Mouse (Mus musculus) midbrain, embryonic 13.5 days (tissue): Measurements from ENCODE around the gene Itgb2. TPM values are rescaled to one million over a fixed set of nuclear protein-coding genes. Genes with fewer than 3 reads are reported as not detected.
A peak's percentile ranks its signal among the peaks of the same experiment; 100 is the strongest.

Experiments used
- ATAC-seq: fragments of 200-750 bp; cut with Nextera tagmentation; 2 replicates; pipeline ENCODE4 v1.8.0; 2017; ENCODE audit warnings: mild to moderate bottlenecking, moderate TSS enrichment, moderate library complexity
- H3K27ac ChIP-seq: fragments of 300-500 bp; sonication (generic); 2 replicates; pipeline ENCODE4 v1.5.1; 2015; ENCODE audit warnings: inconsistent platforms, mild to moderate bottlenecking, moderate library complexity
- H3K27me3 ChIP-seq: fragments of 300-500 bp; sonication (generic); 2 replicates; pipeline ENCODE4 v1.6.1; 2015; ENCODE audit warnings: mild to moderate bottlenecking, inconsistent platforms
- H3K36me3 ChIP-seq: fragments of 300-500 bp; sonication (generic); 2 replicates; pipeline ENCODE4 v1.6.1; 2015; ENCODE audit warnings: mild to moderate bottlenecking, inconsistent platforms
- H3K4me1 ChIP-seq: fragments of 300-500 bp; sonication (generic); replicated peaks from 2 replicates; pipeline ENCODE4 v1.6.1; 2015; ENCODE audit warnings: inconsistent platforms
- H3K4me2 ChIP-seq: fragments of 300-500 bp; sonication (generic); replicated peaks from 2 replicates; pipeline ENCODE4 v1.6.1; 2015; ENCODE audit warnings: moderate library complexity, mild to moderate bottlenecking, inconsistent platforms
- H3K4me3 ChIP-seq: fragments of 300-500 bp; sonication (generic); replicated peaks from 2 replicates; pipeline ENCODE4 v1.5.1; 2015; ENCODE audit warnings: mild to moderate bottlenecking, inconsistent platforms
- H3K9ac ChIP-seq: fragments of 300-500 bp; sonication (generic); replicated peaks from 2 replicates; pipeline ENCODE4 v1.6.1; 2015; ENCODE audit warnings: mild to moderate bottlenecking, inconsistent platforms
- H3K9me3 ChIP-seq: fragments of 300-500 bp; sonication (generic); 2 replicates; pipeline ENCODE4 v1.6.1; 2016; ENCODE audit warnings: mild to moderate bottlenecking, inconsistent platforms
- WGBS: fragments of 180-500 bp; shearing (Covaris S2); methylation state at CpG from one replicate; pipeline ENCODE4 v1.1.7; 2015; 5-methylcytosine and 5-hydroxymethylcytosine counted together
- polyA plus RNA-seq: library from polyadenylated mRNA; unstranded; fragments of >200 nt; fragmentation: Nextera tagmentation; extraction: Ambion mirVana; gene quantifications from 2 replicates; pipeline ENCODE4 v1.2.1, GENCODE M21; 2015

Itgb2 gene
- polyA plus RNA-seq, 1 experiment from 2014 or later, result 0.87 TPM

- Histone ChIP-seq H3K9ac (no peak overlapping the region), H3K4me2 (no peak overlapping the region), H3K4me1 (peaks cover 31% of the 10 kb centered on the region), H3K36me3 (no peaks in the 10 kb centered on the region), H3K27me3 (peaks cover 5% of the 10 kb centered on the region; the same call in 1 of the 2 replicates), H3K9me3 (no peaks in the 10 kb centered on the region), H3K27ac (no peak overlapping the region), H3K4me3 (no peak overlapping the region)
- 82% methylated on average over 3 of the region's 3 CpGs for WGBS
- ATAC-seq, result no peak
Observed at GRCm38 (mm10) chr10:77519191-77519590, 10.9 kb upstream of the Itgb2 start.

DNA sequence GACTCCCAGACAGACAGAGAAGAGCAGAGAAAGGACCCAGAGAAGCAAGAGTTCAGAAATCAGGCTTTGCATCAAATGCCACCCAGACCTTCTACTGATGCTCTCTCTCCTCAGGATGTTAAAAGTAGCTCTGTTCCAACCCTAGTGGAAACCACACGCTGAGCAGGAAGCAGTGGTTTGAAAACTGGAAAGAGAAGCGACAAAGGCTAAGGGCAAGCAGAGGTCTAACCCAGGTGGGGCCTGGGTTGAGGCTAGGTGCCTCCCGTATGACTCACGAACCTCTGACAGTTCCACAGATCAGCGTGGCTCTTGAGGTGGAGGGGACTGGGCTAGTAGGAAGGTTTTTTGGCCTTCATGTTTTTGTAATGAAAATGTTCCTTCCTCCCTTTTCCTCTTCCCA, 9.6 kb upstream of the Itgb2 start:
- H3K27me3 ChIP-seq, result peaks cover 5% of the 10 kb centered on the region; the same call in 1 of the 2 replicates
- no peaks in the 10 kb centered on the region for H3K36me3 ChIP-seq
- no peak overlapping the region for H3K9ac ChIP-seq
- no peak overlapping the region for H3K27ac ChIP-seq
- 87% methylated on average over 5 of the region's 5 CpGs for WGBS
- peaks cover 21% of the 10 kb centered on the region for H3K4me1 ChIP-seq
- H3K4me2 ChIP-seq, result no peak overlapping the region
- H3K4me3 ChIP-seq, result no peak overlapping the region
- no peaks in the 10 kb centered on the region for H3K9me3 ChIP-seq
- no peak for ATAC-seq

DNA sequence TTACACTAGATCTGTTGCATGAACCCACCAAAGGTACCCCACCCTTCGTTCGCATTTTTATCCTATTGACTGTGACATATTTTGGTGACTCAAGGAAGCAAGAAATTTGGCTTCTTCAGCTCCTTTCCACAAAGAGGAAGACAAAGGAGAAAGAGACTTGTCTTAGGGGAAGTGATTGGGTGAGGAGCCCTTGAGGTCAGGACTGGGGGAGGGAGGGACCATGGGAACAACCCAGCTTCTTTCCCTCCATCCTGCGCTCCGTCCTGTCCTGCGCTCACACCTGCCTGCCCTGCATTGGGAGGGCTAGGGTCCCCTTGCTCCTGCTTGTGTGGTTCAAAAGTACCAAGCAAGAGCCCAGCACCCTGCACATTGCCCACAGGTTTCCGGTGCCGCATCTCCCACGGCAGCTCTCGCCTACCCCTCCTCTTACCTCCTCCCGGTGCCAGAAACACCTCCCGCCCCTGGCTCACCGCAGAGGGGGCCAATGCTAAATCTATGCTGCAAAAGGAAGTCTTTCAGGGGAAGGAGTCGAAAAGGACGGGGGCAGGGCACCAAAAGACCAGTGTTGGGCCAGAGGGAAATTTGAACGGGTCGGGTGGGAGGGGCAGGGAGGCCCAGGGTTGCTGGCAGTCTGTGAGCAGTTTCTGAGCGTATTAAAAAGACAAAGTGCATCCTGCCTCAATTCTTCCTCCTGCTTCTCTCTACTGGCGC, 7.9 kb upstream of the Itgb2 start:
- WGBS, result 14% methylated on average over 18 of the region's 18 CpGs
- H3K4me2 ChIP-seq, result peak overlapping the region; percentile 60
- ATAC-seq, result peak; percentile 47
- H3K4me3 ChIP-seq, result peak overlapping the region; percentile 35
- H3K27ac ChIP-seq, result no peak overlapping the region
- peaks cover 5% of the 10 kb centered on the region; the same call in 1 of the 2 replicates for H3K27me3 ChIP-seq
- H3K9ac ChIP-seq, result peak overlapping the region; percentile 59
- H3K4me1 ChIP-seq, result peaks cover 11% of the 10 kb centered on the region
- H3K9me3 ChIP-seq, result no peaks in the 10 kb centered on the region
- no peaks in the 10 kb centered on the region for H3K36me3 ChIP-seq

GRCm38 (mm10) chr10:77522746-77523145, 7.3 kb upstream of the Itgb2 start:
- no peaks in the 10 kb centered on the region for H3K9me3 ChIP-seq
- peaks cover 8% of the 10 kb centered on the region for H3K4me1 ChIP-seq
- H3K27ac ChIP-seq, result no peak overlapping the region
- H3K4me2 ChIP-seq, result peak overlapping the region; percentile 60
- H3K27me3 ChIP-seq, result peaks cover 5% of the 10 kb centered on the region; the same call in 1 of the 2 replicates
- ATAC-seq, result no peak
- no peaks in the 10 kb centered on the region for H3K36me3 ChIP-seq
- peak overlapping the region; percentile 35 for H3K4me3 ChIP-seq
- 55% methylated on average over 12 of the region's 12 CpGs for WGBS
- H3K9ac ChIP-seq, result peak overlapping the region; percentile 59

DNA sequence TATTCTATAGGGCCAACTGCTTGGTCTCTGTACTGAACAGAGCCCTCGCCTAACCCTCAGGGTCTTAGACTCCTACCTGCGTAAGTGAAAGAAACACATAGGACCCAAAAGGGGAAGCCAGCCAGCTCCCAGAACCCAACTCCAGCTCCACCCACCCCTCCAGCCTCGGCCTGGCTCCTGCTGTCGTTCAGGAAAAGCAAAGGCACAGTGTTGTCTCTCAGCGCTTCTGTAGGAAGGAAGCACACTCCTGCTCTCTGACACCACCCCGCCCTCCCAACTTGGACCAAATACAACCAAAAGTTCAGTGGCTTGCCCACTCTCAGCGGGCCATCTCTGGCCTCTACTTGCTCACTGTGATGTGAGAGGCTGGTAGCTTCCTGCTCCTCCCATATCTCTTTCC, 6.7 kb upstream of the Itgb2 start:
- Histone ChIP-seq H3K4me2 (no peak overlapping the region), H3K36me3 (no peaks in the 10 kb centered on the region), H3K27ac (no peak overlapping the region), H3K4me3 (no peak overlapping the region), H3K9me3 (no peaks in the 10 kb centered on the region), H3K9ac (no peak overlapping the region), H3K4me1 (peaks cover 8% of the 10 kb centered on the region), H3K27me3 (peaks cover 5% of the 10 kb centered on the region; the same call in 1 of the 2 replicates)
- 76% methylated on average over 7 of the region's 7 CpGs for WGBS
- ATAC-seq, result no peak

- Histone ChIP-seq H3K36me3 (no peaks in the 10 kb centered on the region), H3K4me1 (peaks cover 8% of the 10 kb centered on the region), H3K27ac (no peak overlapping the region), H3K9me3 (no peaks in the 10 kb centered on the region), H3K27me3 (peaks cover 5% of the 10 kb centered on the region; the same call in 1 of the 2 replicates), H3K4me2 (no peak overlapping the region), H3K9ac (no peak overlapping the region), H3K4me3 (no peak overlapping the region)
- 87% methylated on average over 2 of the region's 2 CpGs for WGBS
- ATAC-seq, result no peak
Observed at GRCm38 (mm10) chr10:77526488-77526887, 3.6 kb upstream of the Itgb2 start.

DNA sequence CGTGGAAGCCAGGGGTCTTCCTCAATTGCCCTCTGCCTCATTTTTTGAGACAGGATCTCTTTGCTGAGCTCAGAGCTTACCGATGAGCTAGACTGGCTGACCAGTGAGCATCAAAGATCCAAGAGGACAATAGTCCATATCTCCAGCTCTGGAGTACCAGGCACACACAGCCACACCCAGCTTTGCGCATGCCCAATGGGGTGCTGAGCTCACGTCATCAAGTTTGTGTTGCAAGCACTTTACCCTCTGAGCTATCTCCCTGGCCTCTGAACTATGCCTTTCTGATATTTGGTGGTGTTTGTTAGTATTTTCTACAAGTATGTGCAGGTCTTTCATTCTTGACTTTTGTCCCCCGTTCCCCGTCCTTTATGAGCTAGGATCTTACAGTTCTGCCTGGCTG, 1.4 kb upstream of the Itgb2 start:
- H3K4me1 ChIP-seq, result no peaks in the 10 kb centered on the region
- 89% methylated on average over 6 of the region's 6 CpGs for WGBS
- H3K4me2 ChIP-seq, result no peak overlapping the region
- no peaks in the 10 kb centered on the region for H3K27me3 ChIP-seq
- no peak for ATAC-seq
- H3K36me3 ChIP-seq, result no peaks in the 10 kb centered on the region
- no peak overlapping the region for H3K27ac ChIP-seq
- H3K9me3 ChIP-seq, result no peaks in the 10 kb centered on the region
- no peak overlapping the region for H3K9ac ChIP-seq
- H3K4me3 ChIP-seq, result no peak overlapping the region

DNA sequence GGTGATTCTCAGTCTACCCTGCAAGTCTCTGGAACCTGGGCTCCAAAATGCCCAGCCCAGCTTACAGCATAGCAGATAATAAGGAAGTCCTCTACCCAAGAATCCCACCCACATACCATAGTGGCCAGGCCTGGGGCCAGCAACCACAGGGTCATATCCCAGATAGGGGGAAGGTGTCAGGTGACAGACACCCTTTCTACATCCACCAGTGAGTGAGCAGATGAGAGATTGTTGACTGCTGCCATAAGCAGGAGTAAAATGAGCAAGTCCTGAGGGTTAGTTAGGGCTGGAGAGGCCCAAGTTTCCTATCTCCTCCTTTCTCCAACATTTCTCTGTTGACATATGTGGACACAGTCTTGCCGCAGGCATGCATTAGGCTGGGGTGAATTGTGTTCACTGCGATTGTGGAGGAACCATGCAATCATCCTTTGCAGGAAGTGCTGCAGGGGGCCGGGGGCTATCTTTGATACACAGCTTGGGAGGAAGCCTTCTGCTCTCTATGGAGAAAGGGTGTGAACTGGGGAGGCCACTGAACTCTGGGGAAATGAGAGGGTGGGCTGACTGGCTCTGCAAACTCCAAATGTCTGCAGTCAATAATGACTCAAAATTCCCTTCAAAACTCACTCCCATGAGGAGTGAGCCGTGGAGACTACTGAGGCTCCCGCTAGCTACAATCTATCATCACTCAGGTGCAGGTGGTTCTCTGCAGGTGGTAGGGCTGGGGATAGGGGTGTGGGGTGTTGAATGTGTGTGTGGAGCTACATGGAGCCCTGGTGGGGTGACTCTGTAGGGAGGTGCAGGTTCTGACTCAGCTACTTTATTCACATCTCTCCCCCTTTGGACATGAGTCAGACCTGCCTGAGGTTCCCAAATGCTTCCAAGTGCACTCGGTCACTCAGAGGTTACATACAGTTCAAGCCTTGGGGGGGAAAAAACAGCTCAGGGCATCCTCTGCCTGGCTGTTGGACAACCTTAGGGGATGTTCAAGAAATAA, 1.3 kb downstream of the Itgb2 start:
- ATAC-seq, result no peak
- Histone ChIP-seq H3K9me3 (no peaks in the 10 kb centered on the region), H3K27me3 (no peaks in the 10 kb centered on the region), H3K4me1 (no peaks in the 10 kb centered on the region), H3K27ac (no peak overlapping the region), H3K9ac (no peak overlapping the region), H3K4me3 (no peak overlapping the region), H3K36me3 (no peaks in the 10 kb centered on the region), H3K4me2 (no peak overlapping the region)
- 86% methylated on average over 6 of the region's 6 CpGs for WGBS

DNA sequence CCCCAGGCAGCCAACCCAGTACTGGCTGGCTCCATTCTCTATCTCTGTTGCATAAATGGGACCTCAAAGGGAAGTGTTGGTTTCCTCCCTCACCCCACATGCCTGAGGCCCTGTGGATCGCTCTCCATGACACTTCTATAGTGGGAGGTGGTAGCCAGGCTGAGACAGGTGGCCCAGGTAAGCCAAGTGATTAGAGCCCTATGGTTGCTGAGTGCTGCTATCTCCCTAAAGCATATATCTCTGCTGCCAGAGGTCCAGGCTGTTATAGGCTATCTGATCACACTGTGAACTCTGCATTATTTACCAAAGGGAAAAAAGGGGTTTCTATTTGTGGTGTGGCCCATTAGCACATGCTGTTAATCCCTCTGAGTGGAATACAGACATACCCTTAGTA, 2.0 kb downstream of the Itgb2 start:
- Histone ChIP-seq H3K4me2 (no peak overlapping the region), H3K4me1 (no peaks in the 10 kb centered on the region), H3K9ac (no peak overlapping the region), H3K27ac (no peak overlapping the region), H3K27me3 (no peaks in the 10 kb centered on the region), H3K9me3 (no peaks in the 10 kb centered on the region), H3K4me3 (no peak overlapping the region), H3K36me3 (no peaks in the 10 kb centered on the region)
- 76% methylated on average over 1 of the region's 1 CpGs for WGBS
- ATAC-seq, result no peak

GRCm38 (mm10) chr10:77536727-77537126, 6.7 kb downstream of the Itgb2 start:
- no peaks in the 10 kb centered on the region for H3K36me3 ChIP-seq
- no peak overlapping the region for H3K27ac ChIP-seq
- no peak overlapping the region for H3K4me3 ChIP-seq
- H3K4me2 ChIP-seq, result no peak overlapping the region
- WGBS, result 80% methylated on average over 8 of the region's 8 CpGs
- no peaks in the 10 kb centered on the region for H3K27me3 ChIP-seq
- no peaks in the 10 kb centered on the region for H3K9me3 ChIP-seq
- no peak for ATAC-seq
- no peaks in the 10 kb centered on the region for H3K4me1 ChIP-seq
- no peak overlapping the region for H3K9ac ChIP-seq

DNA sequence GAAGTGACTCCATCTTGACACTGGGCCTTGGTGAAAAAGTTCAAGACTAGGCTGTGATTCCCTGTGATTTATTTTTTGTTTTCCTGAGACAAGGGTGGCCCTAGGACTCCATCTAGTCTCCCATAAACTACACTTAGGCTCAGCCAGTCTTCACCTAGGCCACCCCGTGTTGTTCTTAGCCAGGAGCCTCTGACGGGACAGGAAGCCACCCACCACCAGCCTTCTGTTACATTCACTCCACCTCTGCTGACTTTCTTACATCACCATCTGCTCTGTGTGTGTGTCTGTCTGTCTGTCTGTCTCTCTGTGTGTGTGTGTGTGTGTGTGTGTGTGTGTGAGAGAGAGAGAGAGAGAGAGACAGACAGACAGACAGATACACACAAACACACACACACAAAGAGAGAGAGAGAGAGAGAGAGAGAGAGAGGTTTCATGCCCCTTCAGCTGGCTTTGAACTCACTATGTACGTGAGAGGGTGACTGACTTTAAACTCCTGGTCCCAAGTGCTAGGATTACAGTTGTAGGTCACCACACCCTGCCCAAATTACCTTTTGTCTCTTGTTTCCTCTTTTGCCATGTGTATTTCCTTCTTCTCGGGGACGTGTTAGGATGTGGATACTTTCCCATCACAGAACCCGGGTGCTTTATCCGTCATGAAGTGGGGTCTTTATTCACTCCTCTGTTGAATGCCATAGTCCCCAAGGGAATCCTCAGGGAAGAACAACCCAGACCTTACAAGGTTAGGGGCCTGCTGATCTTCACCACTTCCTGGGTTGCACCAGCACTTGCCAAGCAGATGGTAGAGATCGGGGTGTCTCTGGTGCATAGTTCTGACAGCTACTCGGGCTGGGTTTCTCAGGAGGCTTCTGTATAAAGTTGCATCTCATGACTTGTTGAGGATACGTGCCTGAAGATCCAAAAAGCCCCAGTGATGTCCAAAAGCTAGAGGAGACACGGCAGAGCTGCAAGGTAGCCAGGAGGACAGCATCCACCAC, 7.5 kb downstream of the Itgb2 start:
- no peak for ATAC-seq
- Histone ChIP-seq H3K27ac (no peak overlapping the region), H3K4me2 (no peak overlapping the region), H3K9ac (no peak overlapping the region), H3K9me3 (no peaks in the 10 kb centered on the region), H3K27me3 (no peaks in the 10 kb centered on the region), H3K36me3 (no peaks in the 10 kb centered on the region), H3K4me3 (no peak overlapping the region), H3K4me1 (no peaks in the 10 kb centered on the region)
- WGBS, result 87% methylated on average over 11 of the region's 11 CpGs
